Mouse (Mus musculus) lung, postnatal 0 days (tissue): ENCODE results near the gene Wbp11. TPM values are rescaled to one million over a fixed set of nuclear protein-coding genes. Genes with fewer than 3 reads are reported as not detected.
"Not testable (repeated sequence)": the region's sequence is repeated elsewhere in the genome, so short reads cannot be mapped to it uniquely, and the experiment has no call there.

Source experiments
- ATAC-seq: fragments of 200-750 bp; cut with Nextera tagmentation; 2 replicates; pipeline ENCODE4 v1.8.0; 2017; ENCODE audit warnings: moderate library complexity
- DNase-seq: peaks from one replicate; pipeline ENCODE4 v3.0.0-alpha.2; 2016; ENCODE audit warnings: low spot score
- H3K27ac ChIP-seq: fragments of 300-500 bp; sonication (generic); 2 replicates; pipeline ENCODE4 v1.5.1; 2014; ENCODE audit warnings: antibody characterized with exemption, mild to moderate bottlenecking, low read length, mixed read lengths
- H3K27me3 ChIP-seq: fragments of 300-500 bp; sonication (generic); replicated peaks from 2 replicates; pipeline ENCODE4 v1.6.1; 2014; ENCODE audit warnings: low read length, mixed read lengths; ENCODE audit not compliant: insufficient read depth
- H3K36me3 ChIP-seq: fragments of 300-500 bp; sonication (generic); 2 replicates; pipeline ENCODE4 v1.6.1; 2014; ENCODE audit warnings: low read length, mixed read lengths; ENCODE audit not compliant: insufficient read depth
- H3K4me1 ChIP-seq: fragments of 300-500 bp; sonication (generic); 2 replicates; pipeline ENCODE4 v1.6.1; 2014; ENCODE audit warnings: antibody characterized with exemption, low read depth, low read length, mixed read lengths; ENCODE audit not compliant: insufficient read depth
- H3K4me2 ChIP-seq: fragments of 300-500 bp; sonication (generic); replicated peaks from 2 replicates; pipeline ENCODE4 v1.6.1; 2014; ENCODE audit warnings: low read depth, mild to moderate bottlenecking, low read length, moderate library complexity, mixed read lengths
- H3K4me3 ChIP-seq: fragments of 300-500 bp; sonication (generic); 2 replicates; pipeline ENCODE4 v1.5.1; 2014; ENCODE audit warnings: low read depth, low read length
- H3K9ac ChIP-seq: fragments of 300-500 bp; sonication (generic); replicated peaks from 2 replicates; pipeline ENCODE4 v1.6.1; 2014; ENCODE audit warnings: low read depth, mild to moderate bottlenecking
- H3K9me3 ChIP-seq: fragments of 300-500 bp; sonication (generic); 2 replicates; pipeline ENCODE4 v1.6.1; 2016; ENCODE audit warnings: low read length, mixed read lengths
- CTCF ChIP-seq: IDR thresholded peaks from 2 replicates; pipeline ENCODE4 v1.5.1; 2016; ENCODE audit warnings: antibody characterized with exemption, mild to moderate bottlenecking
- EP300 ChIP-seq: IDR thresholded peaks from 2 replicates; pipeline ENCODE4 v1.6.1; 2016; ENCODE audit warnings: antibody characterized with exemption, mild to moderate bottlenecking, control low read depth
- WGBS: fragments of 180-500 bp; shearing (Covaris S2); extraction: QIAGEN DNeasy Blood & Tissue Kit; methylation state at CpG from one replicate; pipeline ENCODE4 v1.1.7; 2014; 5-methylcytosine and 5-hydroxymethylcytosine counted together
- polyA plus RNA-seq: library from polyadenylated mRNA; unstranded; fragments of >200 nt; fragmentation: Nextera tagmentation; extraction: Ambion mirVana; gene quantifications from 2 replicates; pipeline ENCODE4 v1.2.1, GENCODE M21; 2015

Gene Wbp11
- polyA plus RNA-seq, 1 experiment from 2014 or later, result 44.4 TPM

GRCm38 (mm10) chr6:136803739-136804633 lies 24.0 kb downstream of the Wbp11 start, which contains the start of gene Hist4h4:
TSS of gene Hist4h4 (minus strand) at chr6:136804415.
- WGBS, result 1% methylated on average over 49 of the region's 50 CpGs
- TF ChIP-seq EP300 (peak; percentile 88), CTCF (no peak)
- Histone ChIP-seq H3K27me3 (no peaks in the 10 kb centered on the region), H3K4me3 (peak within 1 kb of the TSS; percentile 58), H3K4me2 (peak within 1 kb of the TSS; percentile 92), H3K9ac (peak within 1 kb of the TSS; percentile 76), H3K9me3 (no peaks in the 10 kb centered on the region), H3K4me1 (peaks cover 3% of the 10 kb centered on the region; the same call in 1 of the 2 replicates), H3K36me3 (no peaks in the 10 kb centered on the region), H3K27ac (peak within 1 kb of the TSS; percentile 95)
- DNase-seq (peak; percentile 96), ATAC-seq (peak; percentile 53)

- Histone ChIP-seq H3K27ac (peak overlapping the region; percentile 95), H3K36me3 (no peaks in the 10 kb centered on the region), H3K4me2 (peak overlapping the region; percentile 92), H3K4me1 (peaks cover 3% of the 10 kb centered on the region; the same call in 1 of the 2 replicates), H3K9ac (peak overlapping the region; percentile 76), H3K9me3 (no peaks in the 10 kb centered on the region), H3K27me3 (no peaks in the 10 kb centered on the region), H3K4me3 (peak overlapping the region; percentile 58)
- 9% methylated on average over 12 of the region's 12 CpGs for WGBS
- DNase-seq, result peak; percentile 18
- ATAC-seq, result no peak
- TF ChIP-seq EP300, result no peak
- no peak for TF ChIP-seq CTCF
Observed at GRCm38 (mm10) chr6:136803093-136803738, 24.8 kb downstream of the Wbp11 start.

GRCm38 (mm10) chr6:136801274-136801673 lies 26.8 kb downstream of the Wbp11 start:
- Histone ChIP-seq H3K9me3 (no peaks in the 10 kb centered on the region), H3K4me3 (no peak overlapping the region), H3K36me3 (no peaks in the 10 kb centered on the region), H3K4me2 (no peak overlapping the region), H3K9ac (no peak overlapping the region), H3K4me1 (peaks cover 3% of the 10 kb centered on the region; the same call in 1 of the 2 replicates), H3K27ac (no peak overlapping the region), H3K27me3 (no peaks in the 10 kb centered on the region)
- ATAC-seq (no peak), DNase-seq (no peak)
- TF ChIP-seq CTCF, result no peak
- no peak for TF ChIP-seq EP300
- 67% methylated on average over 6 of the region's 6 CpGs for WGBS

DNA sequence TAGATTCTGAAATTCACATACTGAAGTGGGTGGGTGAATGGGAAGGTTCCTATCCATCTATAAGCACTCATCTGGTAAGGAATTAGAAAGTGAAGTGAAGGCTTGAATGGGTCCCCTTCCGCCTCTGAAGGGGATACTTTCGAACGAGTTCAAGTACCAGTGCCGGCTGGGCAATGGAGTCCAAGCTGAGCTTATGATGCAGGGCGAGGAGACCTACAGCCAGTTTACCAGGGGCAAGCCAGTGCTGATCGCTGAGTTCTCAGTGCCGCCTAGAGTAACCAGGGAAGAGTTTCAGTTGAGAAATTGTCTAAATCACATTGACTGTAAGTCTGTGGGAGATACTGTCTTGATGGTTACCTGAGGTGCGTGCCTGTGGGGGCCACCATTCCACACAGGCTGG lies 27.3 kb downstream of the Wbp11 start:
- no peak overlapping the region for H3K4me3 ChIP-seq

GRCm38 (mm10) chr6:136797874-136798693 lies 29.9 kb downstream of the Wbp11 start:
- not testable (repeated sequence) for H3K4me2 ChIP-seq, H3K4me3 ChIP-seq, H3K4me1 ChIP-seq, H3K9me3 ChIP-seq, DNase-seq, H3K27ac ChIP-seq, H3K36me3 ChIP-seq, H3K27me3 ChIP-seq, H3K9ac ChIP-seq, ATAC-seq
- WGBS, result 79% methylated on average over 3 of the region's 3 CpGs

More for the DNA sequence above, 27.3 kb downstream of the Wbp11 start:
- no peak overlapping the region for H3K4me2 ChIP-seq
- peaks cover 3% of the 10 kb centered on the region; the same call in 1 of the 2 replicates for H3K4me1 ChIP-seq
- H3K27me3 ChIP-seq, result no peaks in the 10 kb centered on the region
- H3K36me3 ChIP-seq, result no peaks in the 10 kb centered on the region
- ATAC-seq (no peak), DNase-seq (no peak)
- no peak for TF ChIP-seq CTCF
- no peak for TF ChIP-seq EP300
- no peak overlapping the region for H3K27ac ChIP-seq
- H3K9ac ChIP-seq, result no peak overlapping the region
- H3K9me3 ChIP-seq, result no peaks in the 10 kb centered on the region
- WGBS, result 78% methylated on average over 8 of the region's 8 CpGs
